Mouse (Mus musculus) ES-Bruce4 (cell line): ENCODE measurements around the gene Slc22a13. TPM values are rescaled to one million over a fixed set of nuclear protein-coding genes. Genes with fewer than 3 reads are reported as not detected.
"Not testable (repeated sequence)": the region's sequence is repeated elsewhere in the genome, so short reads cannot be mapped to it uniquely, and the experiment has no call there.

ENCODE experiments used
- H3K27ac ChIP-seq: 2 replicates; pipeline ENCODE4 v1.5.1; 2012; ENCODE audit warnings: low read length, inconsistent platforms; ENCODE audit not compliant: insufficient read depth
- H3K27me3 ChIP-seq: 2 replicates; pipeline ENCODE4 v1.6.1; 2012; ENCODE audit warnings: mild to moderate bottlenecking, low read length, inconsistent platforms; ENCODE audit not compliant: control insufficient read depth, poor library complexity, insufficient read depth, severe bottlenecking
- H3K36me3 ChIP-seq: 2 replicates; pipeline ENCODE4 v1.6.1; 2012; ENCODE audit warnings: inconsistent platforms, mild to moderate bottlenecking, low read length, moderate library complexity; ENCODE audit not compliant: control insufficient read depth, poor library complexity, insufficient read depth, severe bottlenecking
- H3K4me1 ChIP-seq: one replicate; pipeline ENCODE4 v1.8.1; 2011; ENCODE audit warnings: low read length; ENCODE audit not compliant: control insufficient read depth, insufficient read depth
- H3K4me3 ChIP-seq: 2 replicates; pipeline ENCODE4 v1.5.1; 2011; ENCODE audit warnings: low read depth, mild to moderate bottlenecking, low read length
- H3K9ac ChIP-seq: 2 replicates; pipeline ENCODE4 v1.6.1; 2012; ENCODE audit warnings: low read depth, mild to moderate bottlenecking, inconsistent platforms; ENCODE audit not compliant: poor library complexity, severe bottlenecking
- H3K9me3 ChIP-seq: replicated peaks from 2 replicates; pipeline ENCODE4 v1.6.1; 2012; ENCODE audit warnings: mild to moderate bottlenecking, low read length, inconsistent platforms; ENCODE audit not compliant: control insufficient read depth, poor library complexity, insufficient read depth, severe bottlenecking
- CTCF ChIP-seq: IDR thresholded peaks from one replicate; pipeline ENCODE4 v1.8.1; 2011; ENCODE audit warnings: low read depth, low read length
- EP300 ChIP-seq: IDR thresholded peaks from 2 replicates; pipeline ENCODE4 v1.6.1; 2011; ENCODE audit warnings: low read depth, low read length; ENCODE audit not compliant: insufficient read depth
- POLR2A ChIP-seq: IDR thresholded peaks from one replicate; pipeline ENCODE4 v1.8.1; 2011; ENCODE audit warnings: low read length; ENCODE audit not compliant: insufficient read depth
- polyA plus RNA-seq: library from polyadenylated mRNA; stranded (reverse); fragments of >200 nt; gene quantifications from 2 replicates; pipeline ENCODE4 v1.2.4, GENCODE M21; 2011; ENCODE audit warnings: low read depth; ENCODE audit not compliant: missing spikeins, insufficient read depth, insufficient read length

The Slc22a13 gene
- polyA plus RNA-seq, 1 experiment = 0.34 TPM

- H3K9ac ChIP-seq = no peak overlapping the region
- TF ChIP-seq POLR2A (no peak), EP300 (no peak), CTCF (no peak)
- no peaks in the 10 kb centered on the region for H3K27me3 ChIP-seq
- no peak overlapping the region for H3K27ac ChIP-seq
- H3K36me3 ChIP-seq = no peaks in the 10 kb centered on the region
- no peaks in the 10 kb centered on the region for H3K9me3 ChIP-seq
- no peaks in the 10 kb centered on the region for H3K4me1 ChIP-seq
- H3K4me3 ChIP-seq = no peak overlapping the region
Observed at GRCm38 (mm10) chr9:119231552-119231951, 22.7 kb upstream of the Slc22a13 start.

DNA sequence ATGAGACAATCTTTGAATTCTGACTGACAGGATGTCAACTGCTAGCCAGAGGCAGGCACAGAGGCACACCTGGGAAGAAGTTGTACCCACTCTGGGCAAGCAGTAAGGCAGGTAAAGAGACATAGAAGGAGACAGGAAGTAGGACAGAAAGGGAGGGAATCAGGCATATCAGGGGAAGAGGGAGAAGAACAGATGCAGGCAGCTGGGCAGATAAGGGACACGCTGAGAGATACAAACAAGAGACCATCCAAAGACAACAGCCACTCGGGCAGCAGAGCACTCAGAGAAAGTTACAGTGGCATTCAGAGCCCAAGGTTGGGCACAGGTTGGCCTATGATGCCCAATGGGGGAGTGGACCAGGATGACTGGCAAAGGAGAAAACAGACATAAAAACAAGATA, 21.9 kb upstream of the Slc22a13 start:
- Histone ChIP-seq H3K27me3 (no peaks in the 10 kb centered on the region), H3K36me3 (no peaks in the 10 kb centered on the region), H3K4me1 (no peaks in the 10 kb centered on the region), H3K4me3 (no peak overlapping the region), H3K9ac (no peak overlapping the region), H3K9me3 (no peaks in the 10 kb centered on the region), H3K27ac (no peak overlapping the region)
- no peak for TF ChIP-seq EP300
- TF ChIP-seq CTCF = no peak
- no peak for TF ChIP-seq POLR2A

- no peaks in the 10 kb centered on the region for H3K4me1 ChIP-seq
- no peaks in the 10 kb centered on the region; the same call in 1 of the 2 replicates for H3K36me3 ChIP-seq
- H3K27me3 ChIP-seq = no peaks in the 10 kb centered on the region
- H3K9me3 ChIP-seq = peaks cover 22% of the 10 kb centered on the region
- TF ChIP-seq CTCF (no peak), EP300 (no peak), POLR2A (no peak)
- no peak overlapping the region for H3K9ac ChIP-seq
- H3K27ac ChIP-seq = no peak overlapping the region
- no peak overlapping the region for H3K4me3 ChIP-seq
Observed at GRCm38 (mm10) chr9:119220249-119220648, 11.4 kb upstream of the Slc22a13 start.

GRCm38 (mm10) chr9:119219667-119220066, 10.8 kb upstream of the Slc22a13 start:
- no peak overlapping the region for H3K4me3 ChIP-seq
- no peaks in the 10 kb centered on the region for H3K4me1 ChIP-seq
- H3K27me3 ChIP-seq = no peaks in the 10 kb centered on the region
- no peak for TF ChIP-seq CTCF
- TF ChIP-seq POLR2A = no peak
- TF ChIP-seq EP300 = no peak
- H3K27ac ChIP-seq = no peak overlapping the region
- no peaks in the 10 kb centered on the region; the same call in 1 of the 2 replicates for H3K36me3 ChIP-seq
- no peak overlapping the region for H3K9ac ChIP-seq
- H3K9me3 ChIP-seq = peaks cover 27% of the 10 kb centered on the region

DNA sequence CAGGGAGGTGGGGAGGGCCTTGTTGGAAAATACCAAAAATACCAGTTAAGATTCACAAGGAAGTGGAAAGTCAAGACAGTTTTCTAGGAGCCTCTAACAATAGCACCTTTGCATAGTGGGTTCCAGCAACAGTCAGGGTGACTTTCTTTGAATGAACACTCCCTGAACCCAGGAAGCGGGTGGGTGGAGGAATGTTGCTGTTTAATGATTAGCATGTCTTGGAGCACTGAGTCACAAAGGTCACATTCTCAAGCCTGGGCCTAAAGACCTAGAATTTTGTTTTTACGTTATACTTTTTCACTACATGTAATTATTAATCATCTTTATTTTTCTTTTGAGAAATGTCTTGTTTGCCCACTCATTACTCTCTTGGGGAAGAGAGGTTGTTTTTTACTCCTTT, 6.4 kb upstream of the Slc22a13 start:
- not testable (repeated sequence) for H3K9ac ChIP-seq, H3K4me3 ChIP-seq, H3K27me3 ChIP-seq, H3K4me1 ChIP-seq, H3K27ac ChIP-seq, H3K36me3 ChIP-seq
- peaks cover 44% of the 10 kb centered on the region for H3K9me3 ChIP-seq

DNA sequence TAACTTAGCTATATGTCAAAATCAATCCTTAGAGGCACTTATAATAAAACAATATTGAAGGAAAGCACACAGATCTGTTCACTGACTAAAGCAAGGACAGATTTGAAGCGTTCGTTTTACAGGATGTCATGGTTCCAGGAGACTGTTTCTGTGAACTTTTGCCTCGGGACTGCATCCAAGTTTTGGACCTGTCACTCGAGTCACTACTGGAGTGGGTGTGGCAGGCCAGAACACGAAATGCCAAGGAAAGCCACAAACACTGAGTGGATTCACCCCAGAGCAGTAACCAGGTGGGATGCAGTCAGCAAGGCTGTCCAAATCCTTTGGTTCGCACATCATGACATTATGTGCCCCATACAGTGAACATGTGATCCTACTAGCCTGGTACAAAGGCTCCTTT, 5.7 kb upstream of the Slc22a13 start:
- Histone ChIP-seq H3K36me3 (no peaks in the 10 kb centered on the region), H3K4me3 (no peak overlapping the region), H3K9ac (no peak overlapping the region), H3K4me1 (no peaks in the 10 kb centered on the region), H3K9me3 (peaks cover 44% of the 10 kb centered on the region), H3K27me3 (no peaks in the 10 kb centered on the region), H3K27ac (no peak overlapping the region)
- TF ChIP-seq CTCF (no peak), EP300 (no peak), POLR2A (no peak)

GRCm38 (mm10) chr9:119212996-119213395, 4.1 kb upstream of the Slc22a13 start:
- no peak for TF ChIP-seq CTCF
- no peak for TF ChIP-seq EP300
- no peak for TF ChIP-seq POLR2A
- no peaks in the 10 kb centered on the region for H3K27me3 ChIP-seq
- no peaks in the 10 kb centered on the region for H3K36me3 ChIP-seq
- H3K9ac ChIP-seq = no peak overlapping the region
- no peak overlapping the region for H3K27ac ChIP-seq
- no peak overlapping the region for H3K4me3 ChIP-seq
- no peaks in the 10 kb centered on the region for H3K4me1 ChIP-seq
- peaks cover 44% of the 10 kb centered on the region for H3K9me3 ChIP-seq
